Mouse (Mus musculus) hindbrain, embryonic 14.5 days (tissue): ENCODE data around the gene Rcan1. TPM values are rescaled to one million over a fixed set of nuclear protein-coding genes. Genes with fewer than 3 reads are reported as not detected.

Experiments
- ATAC-seq: fragments of 200-750 bp; cut with Nextera tagmentation; 2 replicates; pipeline ENCODE4 v1.8.0; 2017; ENCODE audit warnings: moderate number of reproducible peaks, mild to moderate bottlenecking, moderate TSS enrichment, moderate library complexity; ENCODE audit not compliant: low FRiP score
- DNase-seq: peaks from one replicate; pipeline ENCODE4 v3.0.0-alpha.2; 2015; ENCODE audit warnings: low spot score
- H3K27ac ChIP-seq: fragments of 300-500 bp; sonication (generic); 2 replicates; pipeline ENCODE4 v1.5.1; 2014; ENCODE audit warnings: mild to moderate bottlenecking, moderate library complexity
- H3K27me3 ChIP-seq: fragments of 300-500 bp; sonication (generic); 2 replicates; pipeline ENCODE4 v1.6.1; 2014; ENCODE audit warnings: mild to moderate bottlenecking, low read length, mixed read lengths; ENCODE audit not compliant: control insufficient read depth, insufficient read depth
- H3K36me3 ChIP-seq: fragments of 300-500 bp; sonication (generic); replicated peaks from 2 replicates; pipeline ENCODE4 v1.6.1; 2014; ENCODE audit not compliant: control insufficient read depth, insufficient read depth
- H3K4me1 ChIP-seq: fragments of 300-500 bp; sonication (generic); replicated peaks from 2 replicates; pipeline ENCODE4 v1.6.1; 2014; ENCODE audit warnings: antibody characterized with exemption, low read length, mixed read lengths; ENCODE audit not compliant: control insufficient read depth, insufficient read depth
- H3K4me2 ChIP-seq: fragments of 300-500 bp; sonication (generic); replicated peaks from 2 replicates; pipeline ENCODE4 v1.6.1; 2014; ENCODE audit warnings: mild to moderate bottlenecking, moderate library complexity
- H3K4me3 ChIP-seq: fragments of 300-500 bp; sonication (generic); replicated peaks from 2 replicates; pipeline ENCODE4 v1.5.1; 2014; ENCODE audit warnings: mild to moderate bottlenecking, low read length
- H3K9ac ChIP-seq: fragments of 300-500 bp; sonication (generic); 2 replicates; pipeline ENCODE4 v1.6.1; 2014
- H3K9me3 ChIP-seq: fragments of 300-500 bp; sonication (generic); 2 replicates; pipeline ENCODE4 v1.6.1; 2016; ENCODE audit warnings: low read length; ENCODE audit not compliant: control insufficient read depth
- WGBS: fragments of 180-500 bp; shearing (Covaris S2); extraction: QIAGEN DNeasy Blood & Tissue Kit; methylation state at CpG from one replicate; pipeline ENCODE4 v1.1.7; 2014; 5-methylcytosine and 5-hydroxymethylcytosine counted together
- polyA plus RNA-seq: library from polyadenylated mRNA; unstranded; fragments of >200 nt; fragmentation: Nextera tagmentation; extraction: Ambion mirVana; gene quantifications from 2 replicates; pipeline ENCODE4 v1.2.1, GENCODE M21; 2014

Gene Rcan1
- polyA plus RNA-seq, 1 experiment from 2014 or later: 76.8 TPM

GRCm38 (mm10) chr16:92478561-92479150 is 8.0 kb upstream of the Rcan1 start:
- Histone ChIP-seq H3K4me1 (no peaks in the 10 kb centered on the region), H3K36me3 (no peaks in the 10 kb centered on the region), H3K27me3 (peaks cover 8% of the 10 kb centered on the region), H3K9ac (no peak overlapping the region), H3K4me3 (peak overlapping the region; percentile 9), H3K27ac (no peak overlapping the region), H3K4me2 (peak overlapping the region; percentile 44), H3K9me3 (no peaks in the 10 kb centered on the region)
- DNase-seq: peak; percentile 80
- WGBS: 10% methylated on average over 21 of the region's 23 CpGs
- ATAC-seq: no peak

- peaks cover 8% of the 10 kb centered on the region for H3K27me3 ChIP-seq
- no peak overlapping the region for H3K4me2 ChIP-seq
- no peak for ATAC-seq
- H3K27ac ChIP-seq: no peak overlapping the region
- no peaks in the 10 kb centered on the region for H3K36me3 ChIP-seq
- no peaks in the 10 kb centered on the region for H3K4me1 ChIP-seq
- H3K9ac ChIP-seq: no peak overlapping the region
- no peak overlapping the region for H3K4me3 ChIP-seq
- no peaks in the 10 kb centered on the region for H3K9me3 ChIP-seq
- DNase-seq: no peak
- 56% methylated on average over 24 of the region's 25 CpGs for WGBS
Measured at GRCm38 (mm10) chr16:92475093-92475860, 4.6 kb upstream of the Rcan1 start.

- Histone ChIP-seq H3K27ac (no peak overlapping the region), H3K9ac (no peak overlapping the region), H3K9me3 (no peaks in the 10 kb centered on the region), H3K4me3 (no peak overlapping the region), H3K4me2 (no peak overlapping the region), H3K27me3 (no peaks in the 10 kb centered on the region), H3K36me3 (no peaks in the 10 kb centered on the region), H3K4me1 (no peaks in the 10 kb centered on the region)
- no peak for DNase-seq
- no peak for ATAC-seq
- 87% methylated on average over 3 of the region's 3 CpGs for WGBS
Measured at GRCm38 (mm10) chr16:92472898-92473297, 2.2 kb upstream of the Rcan1 start.

- DNase-seq: no peak
- no peak overlapping the region for H3K9ac ChIP-seq
- no peak overlapping the region for H3K27ac ChIP-seq
- no peak overlapping the region for H3K4me2 ChIP-seq
- WGBS: 78% methylated on average over 14 of the region's 14 CpGs
- peaks cover 17% of the 10 kb centered on the region for H3K4me1 ChIP-seq
- no peak for ATAC-seq
- H3K27me3 ChIP-seq: no peaks in the 10 kb centered on the region
- H3K4me3 ChIP-seq: no peak overlapping the region
- no peaks in the 10 kb centered on the region for H3K9me3 ChIP-seq
- no peaks in the 10 kb centered on the region for H3K36me3 ChIP-seq
Measured at GRCm38 (mm10) chr16:92468459-92468858, 2.2 kb downstream of the Rcan1 start.

GRCm38 (mm10) chr16:92467041-92467440 is 3.6 kb downstream of the Rcan1 start:
- H3K27ac ChIP-seq: no peak overlapping the region
- H3K4me2 ChIP-seq: no peak overlapping the region
- H3K9me3 ChIP-seq: no peaks in the 10 kb centered on the region
- 82% methylated on average over 5 of the region's 5 CpGs for WGBS
- no peaks in the 10 kb centered on the region for H3K36me3 ChIP-seq
- no peak overlapping the region for H3K9ac ChIP-seq
- DNase-seq (no peak), ATAC-seq (no peak)
- no peak overlapping the region for H3K4me3 ChIP-seq
- peaks cover 22% of the 10 kb centered on the region for H3K4me1 ChIP-seq
- no peaks in the 10 kb centered on the region for H3K27me3 ChIP-seq

- peak; percentile 98 for DNase-seq
- Histone ChIP-seq H3K9ac (peak overlapping the region; percentile 80), H3K36me3 (no peaks in the 10 kb centered on the region), H3K4me1 (peaks cover 22% of the 10 kb centered on the region), H3K9me3 (no peaks in the 10 kb centered on the region), H3K27ac (peak overlapping the region; percentile 76), H3K27me3 (no peaks in the 10 kb centered on the region), H3K4me3 (peak overlapping the region; percentile 72), H3K4me2 (peak overlapping the region; percentile 67)
- ATAC-seq: peak; percentile 99
- under 1% methylated on average over 72 of the region's 94 CpGs for WGBS
Measured at GRCm38 (mm10) chr16:92465642-92466526, 4.8 kb downstream of the Rcan1 start.

- Histone ChIP-seq H3K36me3 (no peaks in the 10 kb centered on the region), H3K27ac (no peak overlapping the region; the same call in 1 of the 2 replicates), H3K4me1 (peaks cover 22% of the 10 kb centered on the region), H3K27me3 (no peaks in the 10 kb centered on the region), H3K4me3 (peak overlapping the region; percentile 72), H3K9me3 (no peaks in the 10 kb centered on the region), H3K9ac (peak overlapping the region; percentile 80), H3K4me2 (peak overlapping the region; percentile 67)
- 4% methylated on average over 10 of the region's 10 CpGs for WGBS
- DNase-seq (no peak), ATAC-seq (no peak)
Measured at GRCm38 (mm10) chr16:92465226-92465625, 5.4 kb downstream of the Rcan1 start.

GRCm38 (mm10) chr16:92464390-92464972 is 6.2 kb downstream of the Rcan1 start:
- H3K9ac ChIP-seq: peak overlapping the region; percentile 80
- no peak overlapping the region for H3K27ac ChIP-seq

GRCm38 (mm10) chr16:92461412-92461811 is 9.3 kb downstream of the Rcan1 start:
- ATAC-seq: no peak
- Histone ChIP-seq H3K4me3 (no peak overlapping the region), H3K9ac (no peak overlapping the region), H3K9me3 (no peaks in the 10 kb centered on the region), H3K4me1 (peaks cover 27% of the 10 kb centered on the region), H3K4me2 (no peak overlapping the region), H3K27ac (no peak overlapping the region), H3K27me3 (no peaks in the 10 kb centered on the region), H3K36me3 (no peaks in the 10 kb centered on the region)
- DNase-seq: no peak
- 74% methylated on average over 6 of the region's 6 CpGs for WGBS

More at GRCm38 (mm10) chr16:92464390-92464972, 6.2 kb downstream of the Rcan1 start:
- Histone ChIP-seq H3K9me3 (no peaks in the 10 kb centered on the region), H3K27me3 (no peaks in the 10 kb centered on the region), H3K4me2 (peak overlapping the region; percentile 67), H3K4me3 (peak overlapping the region; percentile 72), H3K36me3 (no peaks in the 10 kb centered on the region), H3K4me1 (peaks cover 22% of the 10 kb centered on the region)
- ATAC-seq: no peak
- 32% methylated on average over 14 of the region's 14 CpGs for WGBS
- DNase-seq: no peak
